In the genomic region with DNA sequence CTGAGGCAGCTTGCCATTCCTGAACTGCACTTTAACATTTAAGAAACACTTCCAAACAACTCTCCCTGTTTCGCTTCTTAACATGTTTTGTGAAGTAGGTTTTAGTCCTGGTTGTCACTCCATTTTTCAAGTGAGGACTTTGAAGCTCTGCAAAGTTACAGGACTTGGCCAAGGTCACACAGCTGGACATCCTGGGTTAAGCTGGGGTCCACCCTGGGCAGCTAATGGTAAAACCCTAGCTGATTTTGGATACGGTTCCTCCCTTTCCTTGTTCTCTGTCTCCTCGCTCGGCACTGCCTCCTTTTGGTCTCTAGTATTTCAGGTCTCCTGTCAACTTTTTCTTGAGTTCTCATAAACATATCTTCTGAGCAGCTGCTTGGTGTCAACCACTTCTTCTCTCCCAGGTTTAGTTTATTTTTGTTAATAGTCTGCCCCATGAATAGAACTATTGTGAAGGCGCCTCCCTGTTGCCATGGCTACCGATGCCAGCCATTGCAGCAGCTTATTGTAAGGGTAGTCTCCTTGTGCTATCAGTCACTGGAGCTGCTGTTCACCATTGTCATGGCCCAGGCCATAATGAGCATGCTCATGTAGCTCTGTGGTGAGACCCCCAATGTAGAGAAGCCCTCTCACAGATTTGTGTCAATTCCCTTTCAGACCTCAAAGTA, we compare ENCODE assay signal across 13 mouse cellular contexts.
DNase-seq lines count a peak whose midpoint lies in the region; ATAC-seq lines count a peak whose summit lies in the region.
"Had no signal": no experiment of that assay in that cellular context is flagged by ENCODE, and none has a peak within 500 bp of the region (broad histone marks: within the 10 kb centered on the region; RNA-seq: fewer than 3 reads in every experiment).

No protein-coding gene starts in this region.

- ATAC-seq in midbrain, embryonic 16.5 days, result no peak
- ATAC-seq in forebrain, embryonic 12.5 days (ENCODE audit: low FRiP score), result peak; percentile 81; the same call in 1 of the 2 replicates
- ATAC-seq: inflammation-experienced regulatory T-cells, adult 6 months had no signal

- H3K4me2 ChIP-seq in midbrain, embryonic 16.5 days (ENCODE audit: low read length), result no peak overlapping the region
- no peak overlapping the region for H3K4me2 ChIP-seq in forebrain, embryonic 12.5 days
- H3K4me2 ChIP-seq: heart, embryonic 13.5 days; liver, embryonic 13.5 days had no signal

- no peaks in the 10 kb centered on the region for H3K36me3 ChIP-seq in midbrain, embryonic 10.5 days
- H3K36me3 ChIP-seq in midbrain, embryonic 16.5 days (ENCODE audit: control insufficient read depth, insufficient read depth, low read length), result no peaks in the 10 kb centered on the region
- no peaks in the 10 kb centered on the region for H3K36me3 ChIP-seq in forebrain, embryonic 12.5 days (replicated peaks)
- H3K36me3 ChIP-seq: heart, embryonic 13.5 days; liver, embryonic 13.5 days had no signal

- no peak overlapping the region for H3K9ac ChIP-seq in midbrain, embryonic 16.5 days (ENCODE audit: low read depth, low read length)
- H3K9ac ChIP-seq in forebrain, embryonic 12.5 days, result no peak overlapping the region
- H3K9ac ChIP-seq: heart, embryonic 13.5 days; liver, embryonic 13.5 days had no signal

- H3K27me3 ChIP-seq in midbrain, embryonic 10.5 days (ENCODE audit: low read depth, poor library complexity, severe bottlenecking), result no peaks in the 10 kb centered on the region
- no peaks in the 10 kb centered on the region for H3K27me3 ChIP-seq in midbrain, embryonic 16.5 days (ENCODE audit: control insufficient read depth, insufficient read depth, low read depth, low read length)
- no peaks in the 10 kb centered on the region for H3K27me3 ChIP-seq in forebrain, embryonic 12.5 days
- H3K27me3 ChIP-seq: heart, embryonic 13.5 days; liver, embryonic 13.5 days; megakaryocyte, embryonic 14.5 days had no signal

- no peak overlapping the region for H3K4me3 ChIP-seq in midbrain, embryonic 10.5 days
- H3K4me3 ChIP-seq in midbrain, embryonic 16.5 days (ENCODE audit: low read depth, low read length), result no peak overlapping the region
- H3K4me3 ChIP-seq in forebrain, embryonic 12.5 days (replicated peaks), result no peak overlapping the region
- H3K4me3 ChIP-seq: heart, embryonic 13.5 days; liver, embryonic 13.5 days; megakaryocyte, embryonic 14.5 days had no signal

- intact Hi-C loops in left cerebral cortex, postnatal 14 days (cut with DNase I), result no loop called here

- peak; percentile 61 for DNase-seq in midbrain, embryonic 10.5 days (ENCODE audit: low spot score)
- peak; percentile 32 to 45 for DNase-seq in left cerebral cortex, postnatal 14 days (ENCODE audit: low spot score in 2 of 2)
- DNase-seq in right cerebral cortex, postnatal 36 days (ENCODE audit: low spot score in 2 of 2), result peak; percentile 18 to 24
- DNase-seq in spleen, adult 18-20 months, result no peak
- DNase-seq in adrenal gland, postnatal 4 days (ENCODE audit: low spot score in 2 of 2), result no peak
- DNase-seq in gastrocnemius, postnatal 25 days, result no peak
- DNase-seq: cerebellum, postnatal 36 days; liver, embryonic 13.5 days had no signal

- H3K9me3 ChIP-seq in midbrain, embryonic 10.5 days (replicated peaks), result no peaks in the 10 kb centered on the region
- peaks cover 3% of the 10 kb centered on the region; the same call in 1 of the 2 replicates for H3K9me3 ChIP-seq in midbrain, embryonic 16.5 days (replicated peaks; ENCODE audit: control insufficient read depth, low read length, poor library complexity, severe bottlenecking)
- H3K9me3 ChIP-seq in forebrain, embryonic 12.5 days, result no peaks in the 10 kb centered on the region
- H3K9me3 ChIP-seq: heart, embryonic 13.5 days; liver, embryonic 13.5 days had no signal

- 75% methylated on average over 6 of the region's 6 CpGs for WGBS in midbrain, embryonic 10.5 days
- 50% methylated on average over 6 of the region's 6 CpGs for WGBS in midbrain, embryonic 16.5 days
- 47% methylated on average over 6 of the region's 6 CpGs for WGBS in forebrain, embryonic 12.5 days

- H3K4me1 ChIP-seq in midbrain, embryonic 10.5 days, result peaks cover 23% of the 10 kb centered on the region
- no peaks in the 10 kb centered on the region for H3K4me1 ChIP-seq in midbrain, embryonic 16.5 days (ENCODE audit: control insufficient read depth, insufficient read depth, low read length)
- peaks cover 16% of the 10 kb centered on the region for H3K4me1 ChIP-seq in forebrain, embryonic 12.5 days
- H3K4me1 ChIP-seq: heart, embryonic 13.5 days; liver, embryonic 13.5 days; megakaryocyte, embryonic 14.5 days had no signal

- 0 out of 2 replicates have a peak overlapping the region, but pooled peaks have one; percentile 43 for H3K27ac ChIP-seq in midbrain, embryonic 10.5 days (replicated peaks)
- H3K27ac ChIP-seq in midbrain, embryonic 16.5 days (ENCODE audit: low read length), result no peak overlapping the region
- no peak overlapping the region for H3K27ac ChIP-seq in forebrain, embryonic 12.5 days
- H3K27ac ChIP-seq: heart, embryonic 13.5 days; liver, embryonic 13.5 days had no signal

Comparison
In these comparisons a context has a peak if more than half of its experiments do, and no peak if none do; other contexts are left out.
1. DNase-seq: peak in midbrain, embryonic 10.5 days (single experiment), left cerebral cortex, postnatal 14 days (2 of 2) and right cerebral cortex, postnatal 36 days (2 of 2); none in spleen, adult 18-20 months (0 of 2), adrenal gland, postnatal 4 days (0 of 2) and gastrocnemius, postnatal 25 days (single experiment).